Mouse (Mus musculus): ENCODE data around the gene Rps6kb1.

Gene Rps6kb1

GRCm38 (mm10) chr11:86544639-86545299 is at the start of gene Rps6kb1, which contains the start of gene Tubd1:
Gene Rps6kb1, minus strand, starts transcription at chr11:86544805.
Gene Tubd1, plus strand, starts transcription at chr11:86544991.
- DNase-seq (ENCODE audit: low spot score in 2 of 2) = peak; percentile 99

GRCm38 (mm10) chr11:86593443-86593842 is 48.8 kb upstream of the Rps6kb1 start:
- DNase-seq (ENCODE audit: low spot score in 2 of 2) = no peak

- no peak for DNase-seq (ENCODE audit: low spot score in 2 of 2)
Observed at GRCm38 (mm10) chr11:86592993-86593392, 48.4 kb upstream of the Rps6kb1 start.

- DNase-seq (ENCODE audit: low spot score in 2 of 2) = no peak
Observed at GRCm38 (mm10) chr11:86591931-86592616, 47.5 kb upstream of the Rps6kb1 start.

GRCm38 (mm10) chr11:86591301-86591845 is 46.8 kb upstream of the Rps6kb1 start:
- DNase-seq (ENCODE audit: low spot score in 2 of 2) = no peak

- DNase-seq (ENCODE audit: low spot score in 2 of 2) = no peak
Observed at GRCm38 (mm10) chr11:86590579-86590978, 46.0 kb upstream of the Rps6kb1 start.

- DNase-seq (ENCODE audit: low spot score in 2 of 2) = no peak
Observed at GRCm38 (mm10) chr11:86590066-86590465, 45.5 kb upstream of the Rps6kb1 start.

- DNase-seq (ENCODE audit: low spot score in 2 of 2) = no peak
Observed at GRCm38 (mm10) chr11:86588583-86589298, 44.1 kb upstream of the Rps6kb1 start.

GRCm38 (mm10) chr11:86587830-86588229 is 43.2 kb upstream of the Rps6kb1 start:
- no peak for DNase-seq (ENCODE audit: low spot score in 2 of 2)

- peak in 1 of 2 experiments; percentile 64 for DNase-seq (ENCODE audit: low spot score in 2 of 2)
Observed at GRCm38 (mm10) chr11:86586868-86587792, 42.5 kb upstream of the Rps6kb1 start.

- no peak for DNase-seq (ENCODE audit: low spot score in 2 of 2)
Observed at GRCm38 (mm10) chr11:86586177-86586867, 41.7 kb upstream of the Rps6kb1 start.

- DNase-seq (ENCODE audit: low spot score in 2 of 2) = no peak
Observed at GRCm38 (mm10) chr11:86585598-86585984, 41.0 kb upstream of the Rps6kb1 start.

- no peak for DNase-seq (ENCODE audit: low spot score in 2 of 2)
Observed at GRCm38 (mm10) chr11:86584898-86585597, 40.4 kb upstream of the Rps6kb1 start.

- no peak for DNase-seq (ENCODE audit: low spot score in 2 of 2)
Observed at GRCm38 (mm10) chr11:86583990-86584897, 39.6 kb upstream of the Rps6kb1 start.

- DNase-seq (ENCODE audit: low spot score in 2 of 2) = no peak
Observed at GRCm38 (mm10) chr11:86583313-86583825, 38.8 kb upstream of the Rps6kb1 start.

- DNase-seq (ENCODE audit: low spot score in 2 of 2) = no peak
Observed at GRCm38 (mm10) chr11:86582543-86583260, 38.1 kb upstream of the Rps6kb1 start.

GRCm38 (mm10) chr11:86581943-86582542 is 37.4 kb upstream of the Rps6kb1 start:
- DNase-seq (ENCODE audit: low spot score in 2 of 2) = no peak
